Mouse (Mus musculus): Measurements from ENCODE around the gene Gtpbp1. TPM values are rescaled to one million over a fixed set of nuclear protein-coding genes. Genes with fewer than 3 reads are reported as not detected.

Gene Gtpbp1
- polyA plus RNA-seq, 1 experiment = 52.7 TPM

GRCm38 (mm10) chr15:79681973-79682372, 8.7 kb upstream of the Gtpbp1 start:
- no peaks in the 10 kb centered on the region for H3K27me3 ChIP-seq (ENCODE audit: control insufficient read depth, insufficient read depth, insufficient read length)
- peak overlapping the region; percentile 90 for H3K4me2 ChIP-seq (ENCODE audit: low read depth)
- TF ChIP-seq TCF3 (IDR thresholded peaks at IDR 0.05; ENCODE audit: insufficient read length, low read depth) (no peak), MYOG (IDR thresholded peaks at IDR 0.05; ENCODE audit: control insufficient read depth in 1 of 3, insufficient read depth in 1 of 3, insufficient read length in 2 of 3, low read depth in 2 of 3) (peak in 1 of 3 experiments; percentile 85), MAX (IDR thresholded peaks at IDR 0.05; ENCODE audit: low read depth) (no peak), CEBPB (IDR thresholded peaks at IDR 0.05; ENCODE audit: insufficient read depth, poor library complexity, severe bottlenecking) (no peak), REST (IDR thresholded peaks at IDR 0.05; ENCODE audit: insufficient read depth, insufficient read length) (no peak), E2F4 (IDR thresholded peaks at IDR 0.05; ENCODE audit: insufficient read depth) (no peak), POLR2A (IDR thresholded peaks at IDR 0.05; ENCODE audit: insufficient read length, low read depth) (no peak), USF1 (IDR thresholded peaks at IDR 0.05; ENCODE audit: low read depth) (no peak), TCF12 (IDR thresholded peaks at IDR 0.05; ENCODE audit: insufficient read depth, poor library complexity, severe bottlenecking) (no peak), POLR2AphosphoS2 (IDR thresholded peaks at IDR 0.05; ENCODE audit: insufficient read length, low read depth) (no peak), MYOD1 (IDR thresholded peaks at IDR 0.05; ENCODE audit: control insufficient read depth in 1 of 3, insufficient read length in 2 of 3, low read depth in 2 of 3) (peak; percentile 2 to 60 (median 6)), SRF (IDR thresholded peaks at IDR 0.05; ENCODE audit: control insufficient read depth, insufficient read length, low read depth) (no peak)
- no peak overlapping the region for H3K4me3 ChIP-seq
- peaks cover 92% of the 10 kb centered on the region for H3K79me2 ChIP-seq (ENCODE audit: control insufficient read depth, insufficient read depth)
- no peak overlapping the region for H3ac ChIP-seq (ENCODE audit: control insufficient read depth, insufficient read length)
- H3K36me3 ChIP-seq (ENCODE audit: control insufficient read depth, insufficient read depth) = peaks cover 13% of the 10 kb centered on the region

GRCm38 (mm10) chr15:79683146-79683545, 7.5 kb upstream of the Gtpbp1 start:
- peak overlapping the region; percentile 90 for H3K4me2 ChIP-seq (ENCODE audit: low read depth)
- H3ac ChIP-seq (ENCODE audit: control insufficient read depth, insufficient read length) = no peak overlapping the region
- H3K4me3 ChIP-seq = peak overlapping the region; percentile 61
- peaks cover 5% of the 10 kb centered on the region for H3K36me3 ChIP-seq (ENCODE audit: control insufficient read depth, insufficient read depth)
- no peak for TF ChIP-seq E2F4 (IDR thresholded peaks at IDR 0.05; ENCODE audit: insufficient read depth)
- no peak for TF ChIP-seq SRF (IDR thresholded peaks at IDR 0.05; ENCODE audit: control insufficient read depth, insufficient read length, low read depth)
- peaks cover 92% of the 10 kb centered on the region for H3K79me2 ChIP-seq (ENCODE audit: control insufficient read depth, insufficient read depth)
- no peaks in the 10 kb centered on the region for H3K27me3 ChIP-seq (ENCODE audit: control insufficient read depth, insufficient read depth, insufficient read length)

GRCm38 (mm10) chr15:79683707-79684465, 6.8 kb upstream of the Gtpbp1 start:
- peak overlapping the region; percentile 61 for H3K4me3 ChIP-seq
- peak overlapping the region; percentile 90 for H3K4me2 ChIP-seq (ENCODE audit: low read depth)
- no peaks in the 10 kb centered on the region for H3K27me3 ChIP-seq (ENCODE audit: control insufficient read depth, insufficient read depth, insufficient read length)
- H3ac ChIP-seq (ENCODE audit: control insufficient read depth, insufficient read length) = no peak overlapping the region
- no peak for TF ChIP-seq MYOD1 (IDR thresholded peaks at IDR 0.05; ENCODE audit: control insufficient read depth in 1 of 3, insufficient read length in 2 of 3, low read depth in 2 of 3)
- TF ChIP-seq SRF (IDR thresholded peaks at IDR 0.05; ENCODE audit: control insufficient read depth, insufficient read length, low read depth) = no peak
- TF ChIP-seq CEBPB (IDR thresholded peaks at IDR 0.05; ENCODE audit: insufficient read depth, poor library complexity, severe bottlenecking) = no peak
- TF ChIP-seq TCF3 (IDR thresholded peaks at IDR 0.05; ENCODE audit: insufficient read length, low read depth) = no peak
- TF ChIP-seq MYOG (IDR thresholded peaks at IDR 0.05; ENCODE audit: control insufficient read depth in 1 of 3, insufficient read depth in 1 of 3, insufficient read length in 2 of 3, low read depth in 2 of 3) = no peak
- peaks cover under 1% of the 10 kb centered on the region for H3K36me3 ChIP-seq (ENCODE audit: control insufficient read depth, insufficient read depth)
- H3K79me2 ChIP-seq (ENCODE audit: control insufficient read depth, insufficient read depth) = peaks cover 85% of the 10 kb centered on the region

- H3K4me3 ChIP-seq = peak overlapping the region; percentile 61
- peaks cover 78% of the 10 kb centered on the region for H3K79me2 ChIP-seq (ENCODE audit: control insufficient read depth, insufficient read depth)
- no peaks in the 10 kb centered on the region for H3K36me3 ChIP-seq (ENCODE audit: control insufficient read depth, insufficient read depth)
- H3ac ChIP-seq (ENCODE audit: control insufficient read depth, insufficient read length) = no peak overlapping the region
- H3K27me3 ChIP-seq (ENCODE audit: control insufficient read depth, insufficient read depth, insufficient read length) = no peaks in the 10 kb centered on the region
- H3K4me2 ChIP-seq (ENCODE audit: low read depth) = peak overlapping the region; percentile 90
- TF ChIP-seq SRF (IDR thresholded peaks at IDR 0.05; ENCODE audit: control insufficient read depth, insufficient read length, low read depth) (no peak), TCF12 (IDR thresholded peaks at IDR 0.05; ENCODE audit: insufficient read depth, poor library complexity, severe bottlenecking) (no peak), POLR2A (IDR thresholded peaks at IDR 0.05; ENCODE audit: insufficient read length, low read depth) (no peak), MAX (IDR thresholded peaks at IDR 0.05; ENCODE audit: low read depth) (no peak), USF1 (IDR thresholded peaks at IDR 0.05; ENCODE audit: low read depth) (no peak), TCF3 (IDR thresholded peaks at IDR 0.05; ENCODE audit: insufficient read length, low read depth) (no peak), CEBPB (IDR thresholded peaks at IDR 0.05; ENCODE audit: insufficient read depth, poor library complexity, severe bottlenecking) (no peak), E2F4 (IDR thresholded peaks at IDR 0.05; ENCODE audit: insufficient read depth) (no peak), MYOD1 (IDR thresholded peaks at IDR 0.05; ENCODE audit: control insufficient read depth in 1 of 3, insufficient read length in 2 of 3, low read depth in 2 of 3) (no peak), MYOG (IDR thresholded peaks at IDR 0.05; ENCODE audit: control insufficient read depth in 1 of 3, insufficient read depth in 1 of 3, insufficient read length in 2 of 3, low read depth in 2 of 3) (no peak), POLR2AphosphoS2 (IDR thresholded peaks at IDR 0.05; ENCODE audit: insufficient read length, low read depth) (no peak)
Observed at GRCm38 (mm10) chr15:79684616-79685015, 6.0 kb upstream of the Gtpbp1 start.

- TF ChIP-seq USF1 (IDR thresholded peaks at IDR 0.05; ENCODE audit: low read depth) = peak; percentile 66
- TF ChIP-seq POLR2AphosphoS2 (IDR thresholded peaks at IDR 0.05; ENCODE audit: insufficient read length, low read depth) = no peak
- peak overlapping the region; percentile 90 for H3K4me2 ChIP-seq (ENCODE audit: low read depth)
- H3K79me2 ChIP-seq (ENCODE audit: control insufficient read depth, insufficient read depth) = peaks cover 72% of the 10 kb centered on the region
- no peaks in the 10 kb centered on the region for H3K27me3 ChIP-seq (ENCODE audit: control insufficient read depth, insufficient read depth, insufficient read length)
- peak overlapping the region; percentile 61 for H3K4me3 ChIP-seq
- H3K36me3 ChIP-seq (ENCODE audit: control insufficient read depth, insufficient read depth) = no peaks in the 10 kb centered on the region
- no peak overlapping the region for H3ac ChIP-seq (ENCODE audit: control insufficient read depth, insufficient read length)
Observed at GRCm38 (mm10) chr15:79685141-79685641, 5.5 kb upstream of the Gtpbp1 start.
